Mouse (Mus musculus) CH12F3 (cell line): ENCODE measurements around the gene Hlcs.

Experiments used
- in situ Hi-C: fragments of 300-500 bp; cut with MboI; formaldehyde crosslinking; loops from 2 replicates; pipeline ENCODE4 v1.14.3; 2020; ENCODE audit warnings: low sequenced_read_pairs

The Hlcs gene

DNA sequence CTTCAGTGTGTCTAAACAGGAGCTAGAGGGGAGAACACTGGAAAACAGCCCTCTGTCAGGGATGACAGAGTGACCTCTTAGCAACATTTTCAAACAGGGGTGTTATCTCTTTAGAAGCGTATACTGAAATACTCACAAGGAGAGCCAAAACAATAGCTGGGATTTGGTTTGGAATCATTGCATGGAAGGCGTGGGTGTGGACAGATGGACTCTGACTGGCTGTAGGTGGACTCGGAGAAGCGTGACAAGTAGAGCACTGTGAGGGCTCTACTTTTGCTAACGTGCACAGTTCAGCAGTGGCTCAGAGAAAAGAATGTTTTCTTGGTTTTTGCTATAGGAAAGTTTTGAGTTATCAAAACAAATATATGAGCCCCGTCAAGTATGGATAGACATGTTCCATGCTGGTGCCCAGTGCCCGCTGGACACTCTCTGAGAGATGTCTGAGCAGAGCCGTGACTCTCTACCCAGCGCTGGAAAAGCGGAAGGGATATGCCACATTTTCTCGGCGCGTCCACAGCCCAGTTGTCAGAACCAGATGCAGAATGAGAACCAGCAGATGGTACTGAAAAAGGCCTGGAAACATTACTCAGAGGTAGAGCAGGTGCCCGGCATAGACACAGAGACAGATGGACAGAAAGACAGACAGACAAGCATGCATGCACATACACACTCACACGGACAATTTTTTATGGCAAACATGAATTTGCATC lies 62.6 kb downstream of the Hlcs start:
- in situ Hi-C loops = loop anchor here (25.0 kb wide), 1 partner anchor 313 kb away; no protein-coding TSS in a partner anchor

DNA sequence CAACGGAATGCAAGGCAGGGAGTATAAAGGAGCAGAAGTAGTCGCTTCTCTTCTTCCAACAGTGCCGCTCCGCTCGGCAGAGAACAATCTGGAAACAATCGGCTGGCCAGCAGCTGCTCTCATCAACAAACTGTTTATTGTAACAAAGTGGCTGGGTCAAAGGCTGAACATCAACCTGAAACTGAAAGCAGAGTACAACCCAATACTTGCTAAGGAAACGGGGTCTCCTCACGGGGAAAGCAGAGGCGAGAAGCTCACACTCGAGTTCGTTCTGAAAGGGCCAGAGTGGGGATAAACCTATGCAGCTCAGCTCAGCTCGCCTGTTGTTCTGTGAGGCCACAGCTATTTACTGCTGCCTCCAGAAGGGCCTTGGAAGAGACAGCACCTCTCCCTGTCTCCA lies 63.2 kb downstream of the Hlcs start:
- in situ Hi-C loops = loop anchor here (25.0 kb wide), 1 partner anchor 313 kb away; no protein-coding TSS in a partner anchor

DNA sequence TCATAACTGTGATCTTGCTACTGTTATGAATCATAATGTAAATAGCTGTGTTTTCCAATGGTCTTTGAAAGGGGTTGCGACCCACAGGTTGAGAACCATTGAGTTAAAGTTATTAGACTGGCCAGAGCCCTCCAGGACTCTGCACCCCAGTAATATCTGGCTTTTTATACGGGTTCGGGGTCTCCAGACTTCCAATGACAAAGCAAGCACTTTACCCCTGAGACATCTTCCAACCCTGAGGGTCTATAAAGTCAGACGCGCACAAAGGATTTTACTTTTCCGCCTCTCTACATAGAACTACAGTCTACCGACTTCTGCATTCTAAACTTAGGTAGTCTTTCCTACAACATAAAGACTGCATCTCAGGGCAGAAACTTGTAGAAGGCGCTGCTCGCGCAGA lies 63.7 kb downstream of the Hlcs start:
- in situ Hi-C loops = loop anchor here (25.0 kb wide), 1 partner anchor 312 kb away; no protein-coding TSS in a partner anchor

- in situ Hi-C loops = no loop called here
These were observed 64.7 kb downstream of the Hlcs start for GRCm38 (mm10) chr16:94248721-94249120.

GRCm38 (mm10) chr16:94246976-94247375 lies 66.4 kb downstream of the Hlcs start:
- in situ Hi-C loops = no loop called here

GRCm38 (mm10) chr16:94246058-94246784 lies 67.2 kb downstream of the Hlcs start:
- in situ Hi-C loops = no loop called here

DNA sequence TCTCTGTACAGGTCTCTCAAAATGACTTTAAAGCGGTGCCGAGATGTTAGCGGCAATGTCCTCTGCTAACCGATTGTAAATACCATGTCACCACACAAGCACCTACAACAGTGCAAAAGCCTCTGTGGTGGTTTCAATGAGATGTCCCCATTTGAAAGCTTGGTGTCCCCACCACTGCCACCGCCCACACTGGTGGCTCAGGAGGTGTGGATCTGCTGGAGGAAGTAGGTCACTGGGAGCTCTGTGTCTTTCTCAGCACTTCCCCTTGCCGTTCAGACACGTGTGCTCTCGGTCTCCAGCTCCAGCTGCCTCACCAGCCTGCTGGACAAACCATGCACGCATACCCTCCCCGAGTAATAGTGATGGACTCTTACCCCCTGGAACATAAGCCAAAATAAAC lies 72.2 kb downstream of the Hlcs start:
- in situ Hi-C loops = no loop called here

DNA sequence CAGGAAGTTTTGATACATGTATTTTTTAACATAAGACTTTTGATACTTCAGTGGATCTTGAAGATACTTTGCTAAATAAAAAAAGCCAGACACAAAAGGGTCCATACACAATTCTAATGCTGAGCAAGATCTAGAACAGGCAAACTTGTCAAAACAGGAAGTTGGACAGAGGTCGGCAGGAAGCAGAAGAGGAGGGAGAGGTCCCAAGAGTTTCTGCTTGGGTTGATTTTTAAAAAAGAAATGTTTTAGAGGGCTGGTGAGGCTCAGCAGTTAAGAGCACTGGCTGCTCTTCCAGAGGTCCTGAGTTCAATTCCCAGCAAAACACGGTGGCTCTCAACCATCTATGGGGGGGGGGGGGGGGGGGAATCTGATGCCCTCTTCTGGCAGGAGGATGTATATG lies 73.2 kb downstream of the Hlcs start:
- in situ Hi-C loops = no loop called here

- in situ Hi-C loops = no loop called here
These were observed 73.8 kb downstream of the Hlcs start for GRCm38 (mm10) chr16:94239567-94239966.

DNA sequence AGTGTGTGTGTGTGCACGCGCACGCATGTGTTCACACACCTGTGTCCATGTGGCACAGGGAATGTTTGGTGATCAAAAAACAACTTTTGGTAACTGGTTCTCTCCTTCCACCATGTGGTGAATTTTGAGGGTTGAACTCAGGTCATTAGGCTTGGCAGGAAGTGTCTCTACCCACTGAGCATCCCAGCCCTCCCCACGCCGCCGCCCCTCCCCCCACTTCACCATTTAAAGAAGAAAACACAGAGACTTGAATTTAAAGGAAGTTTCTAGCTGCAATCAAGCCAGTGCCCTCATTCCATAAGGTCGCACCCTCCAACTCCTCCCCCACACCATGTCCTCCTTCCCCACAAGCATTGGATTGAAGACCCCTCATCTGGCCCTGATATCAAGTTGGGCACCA lies 74.2 kb downstream of the Hlcs start:
- in situ Hi-C loops = no loop called here

- in situ Hi-C loops = no loop called here
These were observed 76.3 kb downstream of the Hlcs start for GRCm38 (mm10) chr16:94237130-94237484.

DNA sequence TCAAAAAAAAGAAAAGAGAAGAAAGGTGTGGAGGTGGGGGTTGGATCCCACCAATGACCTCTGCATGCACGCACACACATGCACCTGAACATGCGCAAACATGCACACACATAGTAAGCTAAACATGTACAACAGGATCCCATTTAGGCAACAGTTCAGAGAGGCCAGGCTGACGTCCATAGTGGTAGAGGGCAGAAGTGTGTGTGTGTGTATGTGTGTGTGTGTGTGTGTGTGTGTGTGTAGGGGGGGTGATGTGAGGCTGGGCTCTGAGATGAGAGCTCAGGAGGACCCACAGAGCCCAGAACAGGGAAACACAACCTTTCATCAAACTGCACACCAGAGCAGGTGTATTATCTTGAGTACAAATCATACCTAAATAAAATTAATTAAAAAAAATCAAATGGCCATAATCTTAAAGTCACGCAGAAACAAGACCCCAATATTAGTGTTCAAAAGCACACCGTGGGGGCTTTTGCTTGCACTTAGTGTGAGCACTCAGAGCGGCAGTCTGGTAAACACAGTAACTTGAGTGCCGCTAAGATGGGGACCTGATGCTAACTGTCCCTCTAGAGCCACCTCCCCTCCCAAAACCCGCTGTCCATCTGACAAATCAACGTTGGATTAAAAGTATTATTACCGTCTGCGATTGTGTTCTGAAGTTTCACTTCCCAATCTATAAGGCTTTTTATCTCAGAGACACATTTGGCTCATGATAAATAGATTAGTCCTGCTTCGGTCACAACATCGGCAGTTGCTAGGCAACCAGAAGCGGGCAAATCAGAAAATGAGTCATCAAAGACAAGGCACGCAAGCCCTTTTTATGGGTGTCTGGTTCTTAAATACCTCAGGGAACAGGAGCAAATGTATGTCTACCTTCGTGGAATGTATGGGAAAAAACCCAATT lies 76.9 kb downstream of the Hlcs start:
- in situ Hi-C loops = no loop called here

- in situ Hi-C loops = no loop called here
These were observed 77.7 kb downstream of the Hlcs start for GRCm38 (mm10) chr16:94235718-94236117.

- in situ Hi-C loops = no loop called here
These were observed 79.2 kb downstream of the Hlcs start for GRCm38 (mm10) chr16:94234202-94234601.

DNA sequence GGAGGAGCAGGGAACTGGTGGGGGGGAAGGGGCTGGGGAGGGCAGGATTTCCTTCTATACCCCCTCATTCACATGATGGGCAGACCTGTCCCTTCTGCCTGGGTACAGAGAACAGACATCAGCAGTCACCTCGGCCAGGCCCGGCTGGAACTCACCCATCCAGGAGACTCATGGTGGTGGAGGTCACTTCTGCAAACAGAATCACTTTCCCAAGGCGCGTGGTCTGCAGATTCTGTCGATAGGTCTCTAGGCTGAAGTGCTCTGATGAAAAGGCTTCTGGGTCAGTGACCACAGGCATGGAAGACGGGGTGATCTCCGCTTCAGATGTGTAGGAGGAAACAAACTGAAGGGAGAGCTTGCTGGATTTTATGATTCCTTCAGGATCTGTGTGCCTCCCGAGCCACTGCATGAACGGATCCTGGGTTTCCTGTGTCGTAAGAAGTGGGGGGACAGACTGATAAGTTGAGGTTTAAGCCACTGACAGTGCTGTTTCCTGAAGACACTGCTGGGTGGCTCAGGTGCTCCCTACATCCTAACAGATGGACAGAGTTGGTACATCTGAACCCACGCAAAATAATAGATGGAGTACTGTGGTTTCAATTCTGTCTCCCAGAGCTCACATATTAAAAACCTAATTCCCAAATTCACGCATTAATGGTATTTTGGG lies 82.3 kb downstream of the Hlcs start:
- in situ Hi-C loops = no loop called here

DNA sequence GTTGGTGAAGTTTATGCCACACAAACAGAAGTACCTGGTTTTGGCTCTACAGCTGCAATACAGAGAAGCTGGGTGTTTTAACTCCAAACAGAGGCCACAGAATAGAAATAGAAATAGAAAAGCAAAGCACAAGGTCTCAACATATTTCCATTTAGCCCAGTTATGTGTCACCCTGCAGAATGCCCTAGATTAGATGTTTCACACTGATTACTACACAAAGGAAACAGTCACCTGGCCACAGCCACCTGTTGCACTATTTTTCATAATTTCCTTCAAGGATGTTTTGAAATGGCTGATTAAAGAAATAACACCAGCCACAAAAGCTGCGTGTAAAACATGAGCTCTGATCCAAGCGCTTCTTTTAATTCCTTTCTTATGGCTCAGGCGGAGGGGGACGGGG lies 82.9 kb downstream of the Hlcs start:
- in situ Hi-C loops = no loop called here

DNA sequence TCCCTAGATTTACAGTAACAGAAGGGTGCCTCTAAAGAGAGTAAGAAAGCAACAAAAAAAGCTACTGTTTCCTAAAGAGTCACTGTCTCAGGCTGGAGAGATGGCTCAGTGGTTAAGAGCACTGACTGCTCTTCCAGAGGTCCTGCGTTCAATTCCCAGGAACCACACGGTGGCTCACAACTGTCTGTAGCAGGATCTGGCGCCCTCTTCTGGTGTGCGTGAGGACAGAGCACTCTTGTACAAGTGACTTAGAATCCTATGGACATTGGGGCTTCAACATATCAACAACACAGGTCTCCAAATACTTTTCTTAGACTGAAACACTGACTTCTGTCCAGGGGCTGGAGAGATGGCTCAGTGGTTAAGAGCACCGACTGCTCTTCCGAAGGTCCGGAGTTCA lies 83.5 kb downstream of the Hlcs start:
- in situ Hi-C loops = no loop called here

GRCm38 (mm10) chr16:94228858-94229555 lies 84.4 kb downstream of the Hlcs start:
- in situ Hi-C loops = no loop called here

DNA sequence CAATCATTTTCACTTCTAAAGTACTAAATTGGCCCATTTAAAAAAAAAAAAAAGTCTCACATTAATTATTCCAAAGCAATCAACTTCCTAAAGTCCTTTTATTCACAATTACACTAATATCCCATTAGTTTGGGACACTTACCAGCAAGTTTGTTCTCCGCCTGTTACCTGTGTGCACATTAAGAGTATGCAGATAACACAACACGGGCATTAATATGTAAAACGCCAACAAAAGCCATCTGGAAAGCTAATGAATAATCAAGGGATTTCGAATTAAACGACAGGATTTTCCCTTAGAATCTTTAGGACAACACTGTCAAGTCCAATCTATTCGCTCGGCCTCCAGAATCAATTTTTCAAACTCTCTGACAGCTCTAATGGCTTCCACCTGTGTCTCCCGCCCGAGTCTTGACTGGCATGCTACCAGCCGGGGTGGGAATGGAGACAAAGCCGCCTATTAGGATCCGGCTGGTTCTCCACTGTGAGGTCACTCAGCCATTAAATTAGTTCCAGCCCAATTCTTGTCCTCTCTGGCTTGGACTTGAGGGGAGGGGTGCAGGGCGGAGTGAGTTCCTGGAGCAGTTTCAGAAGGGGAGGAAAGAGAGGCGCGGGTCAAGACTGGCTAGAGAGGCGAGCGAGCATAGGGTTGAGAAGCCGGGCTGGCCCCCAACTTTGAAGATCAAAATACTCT lies 85.9 kb downstream of the Hlcs start:
- in situ Hi-C loops = no loop called here

DNA sequence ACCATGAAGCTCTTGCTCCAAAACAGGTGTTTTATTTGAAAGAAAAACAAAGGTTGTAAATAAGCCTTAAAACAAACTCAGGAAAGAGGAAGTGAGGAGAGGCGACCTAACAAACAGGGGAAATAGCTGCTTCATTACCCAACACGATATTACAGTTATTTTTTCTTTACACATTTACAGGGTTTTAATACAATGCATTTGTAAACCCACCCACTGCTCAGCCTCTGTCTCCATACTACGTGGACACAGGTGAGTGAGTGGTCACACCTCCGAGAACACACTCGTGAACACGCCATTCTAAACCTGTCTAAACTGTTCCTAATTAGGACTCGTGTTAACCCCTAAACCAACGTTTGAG lies 90.0 kb downstream of the Hlcs start:
- in situ Hi-C loops = no loop called here
